Mouse (Mus musculus) CH12.LX (cell line): ENCODE results near the gene Dnajc6.
A peak's percentile ranks its signal among the peaks of the same experiment; 100 is the strongest.

Experiments used
- CHD2 ChIP-seq: IDR thresholded peaks from 2 replicates; pipeline ENCODE4 v1.6.1; 2011; ENCODE audit warnings: low read length, improper control_type of control experiment
- CTCF ChIP-seq, 2 experiments: IDR thresholded peaks in 1 of 2; conservative IDR thresholded peaks in 1 of 2; 2 replicates each; pipeline ENCODE4 v1.5.1; 2011 to 2012; ENCODE audit warnings: low read depth in 2 of 2, low read length in 2 of 2, improper control_type of control experiment in 1 of 2, inconsistent platforms in 1 of 2, mild to moderate bottlenecking in 1 of 2, moderate library complexity in 1 of 2
- ZKSCAN1 ChIP-seq: IDR thresholded peaks from 2 replicates; pipeline ENCODE4 v1.6.1; 2012; ENCODE audit warnings: low read depth, inconsistent platforms, low read length, improper control_type of control experiment, borderline replicate concordance
- ZMIZ1 ChIP-seq: IDR thresholded peaks from 2 replicates; pipeline ENCODE4 v1.6.1; 2012; ENCODE audit warnings: low read depth, mild to moderate bottlenecking, inconsistent platforms, low read length, improper control_type of control experiment

DNA sequence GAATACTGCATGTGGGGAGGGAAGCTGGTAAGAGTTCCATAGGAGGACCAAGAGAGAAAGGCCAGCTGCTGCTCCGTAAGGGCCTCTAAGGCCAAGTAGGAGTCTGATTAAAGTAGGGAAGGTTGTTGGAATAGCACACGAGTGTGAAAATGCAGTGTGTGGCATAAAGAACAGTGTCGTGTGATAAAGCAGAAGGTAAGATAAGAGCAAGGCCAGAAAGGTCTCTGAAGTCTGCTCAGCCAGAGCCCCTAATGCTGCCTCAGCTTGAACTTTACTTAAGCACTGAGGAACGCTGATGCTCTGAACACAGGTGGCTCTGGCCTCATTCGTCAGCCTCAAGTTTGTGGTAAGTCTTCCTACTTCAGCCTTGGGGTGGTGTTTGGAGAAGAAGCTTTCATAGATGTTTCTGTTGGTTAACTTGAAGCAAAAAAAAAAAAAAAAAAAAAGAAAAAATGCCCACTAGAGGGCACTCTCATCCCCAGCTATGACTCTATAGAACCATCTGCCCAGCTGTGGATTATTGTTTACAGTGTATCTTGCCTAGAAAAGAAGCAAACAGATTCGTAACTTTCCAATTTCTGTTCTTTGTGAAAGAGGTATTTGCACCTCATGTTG lies 160.6 kb downstream of the Dnajc6 start:
- TF ChIP-seq ZMIZ1 (no peak), ZKSCAN1 (no peak), CHD2 (no peak), CTCF (conservative IDR thresholded peaks at IDR 0.05 in 1 of 2, IDR thresholded peaks at IDR 0.05 in 1 of 2; ENCODE audit: low read depth in 2 of 2, low read length in 2 of 2) (peak; percentile 20 to 68; a peak in 2 of 4 replicates)
